Mouse (Mus musculus) kidney, postnatal 0 days (tissue): ENCODE data around the gene Snrpd2. TPM values are rescaled to one million over a fixed set of nuclear protein-coding genes. Genes with fewer than 3 reads are reported as not detected.

Experiments
- ATAC-seq: fragments of 200-750 bp; cut with Nextera tagmentation; replicated peaks from 2 replicates; pipeline ENCODE4 v1.8.0; 2017; ENCODE audit warnings: low read depth, moderate number of reproducible peaks, moderate TSS enrichment, moderate library complexity; ENCODE audit not compliant: low FRiP score
- DNase-seq: peaks from one replicate; pipeline ENCODE4 v3.0.0-alpha.2; 2016; ENCODE audit warnings: low spot score
- H3K27ac ChIP-seq: fragments of 300-500 bp; sonication (generic); 2 replicates; pipeline ENCODE4 v1.5.1; 2014; ENCODE audit warnings: mild to moderate bottlenecking
- H3K27me3 ChIP-seq: fragments of 300-500 bp; sonication (generic); 2 replicates; pipeline ENCODE4 v1.6.1; 2014; ENCODE audit warnings: low read length, mixed read lengths; ENCODE audit not compliant: insufficient read depth
- H3K36me3 ChIP-seq: fragments of 300-500 bp; sonication (generic); 2 replicates; pipeline ENCODE4 v1.6.1; 2014; ENCODE audit warnings: low read length, mixed read lengths; ENCODE audit not compliant: insufficient read depth
- H3K4me1 ChIP-seq: fragments of 300-500 bp; sonication (generic); replicated peaks from 2 replicates; pipeline ENCODE4 v1.6.1; 2014; ENCODE audit warnings: antibody characterized with exemption, low read length, mixed read lengths; ENCODE audit not compliant: insufficient read depth
- H3K4me2 ChIP-seq: fragments of 300-500 bp; sonication (generic); 2 replicates; pipeline ENCODE4 v1.6.1; 2014; ENCODE audit warnings: mild to moderate bottlenecking, low read length, moderate library complexity, mixed read lengths
- H3K4me3 ChIP-seq: fragments of 300-500 bp; sonication (generic); replicated peaks from 2 replicates; pipeline ENCODE4 v1.5.1; 2014; ENCODE audit warnings: low read depth, low read length
- H3K9ac ChIP-seq: fragments of 300-500 bp; sonication (generic); 2 replicates; pipeline ENCODE4 v1.6.1; 2014; ENCODE audit warnings: low read depth, low read length
- H3K9me3 ChIP-seq: fragments of 300-500 bp; sonication (generic); replicated peaks from 2 replicates; pipeline ENCODE4 v1.6.1; 2016; ENCODE audit warnings: low read length, inconsistent platforms, mixed read lengths
- CTCF ChIP-seq: IDR thresholded peaks from 2 replicates; pipeline ENCODE4 v1.5.1; 2016; ENCODE audit warnings: antibody characterized with exemption, low read depth, mild to moderate bottlenecking, moderate library complexity
- WGBS: fragments of 180-500 bp; shearing (Covaris S2); extraction: QIAGEN DNeasy Blood & Tissue Kit; methylation state at CpG from one replicate; pipeline ENCODE4 v1.1.7; 2014; 5-methylcytosine and 5-hydroxymethylcytosine counted together
- polyA plus RNA-seq: library from polyadenylated mRNA; unstranded; fragments of >200 nt; fragmentation: Nextera tagmentation; extraction: Ambion mirVana; gene quantifications from 2 replicates; pipeline ENCODE4 v1.2.1, GENCODE M21; 2015

The Snrpd2 gene
- polyA plus RNA-seq, 1 experiment from 2014 or later: 127 TPM

DNA sequence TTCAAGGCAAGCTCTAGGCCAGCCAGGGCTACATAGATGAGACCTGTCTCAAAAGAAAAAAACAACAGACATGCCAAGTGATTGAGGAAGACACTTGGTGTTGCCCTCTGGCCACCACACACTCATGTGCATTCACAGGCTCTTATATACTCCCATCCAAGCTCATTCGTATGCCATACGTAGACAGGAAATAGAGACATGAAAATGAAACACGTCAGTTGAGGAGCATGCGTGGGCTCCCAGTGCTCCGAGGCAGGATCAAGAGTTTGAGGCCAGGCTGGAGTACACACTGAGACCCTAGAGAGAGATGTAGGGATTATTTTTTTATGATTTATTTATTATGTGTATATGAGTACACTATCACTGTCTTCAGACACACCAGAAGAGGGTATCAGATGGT lies 20.1 kb upstream of the Snrpd2 start:
- no peak overlapping the region for H3K27ac ChIP-seq
- H3K4me2 ChIP-seq: no peak overlapping the region
- no peaks in the 10 kb centered on the region for H3K27me3 ChIP-seq
- no peak overlapping the region for H3K9ac ChIP-seq
- H3K4me1 ChIP-seq: no peaks in the 10 kb centered on the region
- H3K4me3 ChIP-seq: no peak overlapping the region
- DNase-seq (no peak), ATAC-seq (no peak)
- TF ChIP-seq CTCF: no peak
- no peaks in the 10 kb centered on the region for H3K36me3 ChIP-seq
- 95% methylated on average over 5 of the region's 5 CpGs for WGBS
- no peaks in the 10 kb centered on the region for H3K9me3 ChIP-seq

GRCm38 (mm10) chr7:19130657-19131056 lies 18.9 kb upstream of the Snrpd2 start:
- Histone ChIP-seq H3K27ac (peak overlapping the region; percentile 57), H3K36me3 (peaks cover 6% of the 10 kb centered on the region), H3K9me3 (no peaks in the 10 kb centered on the region), H3K27me3 (no peaks in the 10 kb centered on the region), H3K9ac (0 out of 2 replicates have a peak overlapping the region, but pooled peaks have one; percentile 24), H3K4me3 (peak overlapping the region; percentile 26; the same call in 1 of the 2 replicates), H3K4me2 (peak overlapping the region; percentile 54), H3K4me1 (no peaks in the 10 kb centered on the region)
- 19% methylated on average over 4 of the region's 4 CpGs for WGBS
- peak; percentile 37; the same call in 1 of the 2 replicates for TF ChIP-seq CTCF
- ATAC-seq (no peak), DNase-seq (no peak)

DNA sequence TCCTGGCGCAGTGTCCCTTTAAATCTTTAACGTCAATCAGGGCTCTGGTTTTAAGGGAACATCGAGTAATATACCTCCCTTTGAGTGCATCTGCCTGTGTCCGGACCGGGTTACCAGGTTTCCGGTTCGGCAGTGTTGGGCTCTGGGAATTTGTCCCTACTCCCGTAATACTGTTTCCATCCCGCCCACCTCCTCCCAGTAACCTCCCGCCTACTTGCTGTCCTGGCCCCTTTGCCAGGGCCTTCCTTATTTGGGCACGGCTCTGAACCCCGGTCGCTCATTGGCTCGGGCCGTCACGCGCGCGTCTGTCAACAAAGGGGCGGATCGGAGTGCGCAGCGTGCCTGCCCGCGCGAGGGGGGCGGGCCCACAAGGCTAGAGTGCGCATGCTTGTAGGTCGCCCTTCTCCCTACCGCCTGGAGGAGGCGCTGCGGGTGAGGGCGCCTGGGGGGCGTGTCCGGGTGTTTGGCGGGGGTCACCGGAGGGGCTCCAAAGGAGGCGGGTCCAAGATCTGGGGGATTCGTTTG lies 18.1 kb upstream of the Snrpd2 start:
- DNase-seq (peak; percentile 100), ATAC-seq (peak; percentile 99)
- Histone ChIP-seq H3K27ac (peak overlapping the region; percentile 57), H3K36me3 (peaks cover 12% of the 10 kb centered on the region), H3K4me1 (no peaks in the 10 kb centered on the region), H3K9me3 (no peaks in the 10 kb centered on the region), H3K27me3 (no peaks in the 10 kb centered on the region), H3K4me3 (peak overlapping the region; percentile 29), H3K9ac (0 out of 2 replicates have a peak overlapping the region, but pooled peaks have one; percentile 24), H3K4me2 (peak overlapping the region; percentile 54)
- under 1% methylated on average over 39 of the region's 39 CpGs for WGBS
- TF ChIP-seq CTCF: peak; percentile 89

- peaks cover 46% of the 10 kb centered on the region for H3K36me3 ChIP-seq
These were observed 13.4 kb upstream of the Snrpd2 start for GRCm38 (mm10) chr7:19136168-19136567.

DNA sequence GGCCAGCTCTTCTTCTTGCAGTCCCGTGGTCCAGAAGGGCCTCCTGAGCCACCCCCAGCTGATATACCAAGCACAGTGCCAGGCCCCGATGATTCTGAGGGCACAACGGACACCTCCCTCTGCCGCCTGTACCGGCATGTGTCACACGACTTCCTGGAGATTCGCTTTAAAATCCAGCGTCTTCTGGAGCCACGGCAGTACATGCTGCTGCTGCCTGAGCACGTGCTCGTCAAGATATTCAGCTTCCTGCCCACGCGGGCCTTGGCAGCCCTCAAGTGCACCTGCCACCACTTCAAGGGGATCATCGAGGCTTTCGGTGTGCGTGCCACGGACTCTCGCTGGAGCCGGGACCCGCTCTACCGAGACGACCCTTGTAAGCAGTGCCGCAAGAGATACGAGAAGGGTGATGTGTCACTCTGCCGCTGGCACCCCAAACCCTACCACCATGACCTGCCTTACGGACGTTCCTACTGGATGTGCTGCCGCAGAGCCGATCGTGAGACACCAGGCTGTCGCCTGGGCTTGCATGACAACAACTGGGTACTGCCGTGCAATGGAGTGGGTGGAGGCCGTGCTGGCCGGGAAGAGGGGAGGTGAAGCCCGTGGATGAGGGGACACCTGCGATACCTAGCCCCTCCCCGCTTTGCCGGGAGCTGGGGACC lies 12.7 kb upstream of the Snrpd2 start:
- Histone ChIP-seq H3K4me3 (no peak overlapping the region), H3K4me2 (no peak overlapping the region), H3K9me3 (no peaks in the 10 kb centered on the region), H3K4me1 (no peaks in the 10 kb centered on the region), H3K27me3 (no peaks in the 10 kb centered on the region), H3K27ac (no peak overlapping the region), H3K9ac (no peak overlapping the region), H3K36me3 (peaks cover 47% of the 10 kb centered on the region)
- no peak for ATAC-seq
- DNase-seq: no peak
- WGBS: 90% methylated on average over 38 of the region's 38 CpGs
- no peak for TF ChIP-seq CTCF

More at GRCm38 (mm10) chr7:19136168-19136567, 13.4 kb upstream of the Snrpd2 start:
- no peaks in the 10 kb centered on the region for H3K9me3 ChIP-seq
- H3K4me1 ChIP-seq: no peaks in the 10 kb centered on the region
- H3K9ac ChIP-seq: no peak overlapping the region
- no peaks in the 10 kb centered on the region for H3K27me3 ChIP-seq
- no peak overlapping the region for H3K4me3 ChIP-seq
- TF ChIP-seq CTCF: no peak
- ATAC-seq (no peak), DNase-seq (no peak)
- no peak overlapping the region for H3K27ac ChIP-seq
- no peak overlapping the region for H3K4me2 ChIP-seq
- 91% methylated on average over 13 of the region's 13 CpGs for WGBS

GRCm38 (mm10) chr7:19137380-19137779 lies 12.1 kb upstream of the Snrpd2 start:
- no peaks in the 10 kb centered on the region for H3K9me3 ChIP-seq
- no peaks in the 10 kb centered on the region for H3K4me1 ChIP-seq
- no peak overlapping the region for H3K4me2 ChIP-seq
- H3K27ac ChIP-seq: no peak overlapping the region
- no peaks in the 10 kb centered on the region for H3K27me3 ChIP-seq
- 39% methylated on average over 5 of the region's 5 CpGs for WGBS
- peak; percentile 60 for DNase-seq
- H3K9ac ChIP-seq: no peak overlapping the region
- TF ChIP-seq CTCF: peak; percentile 67
- no peak for ATAC-seq
- H3K4me3 ChIP-seq: no peak overlapping the region
- peaks cover 47% of the 10 kb centered on the region for H3K36me3 ChIP-seq
